Mouse (Mus musculus) limb, embryonic 14.5 days (tissue): Measurements from ENCODE around the gene Rpl22l1. TPM values are rescaled to one million over a fixed set of nuclear protein-coding genes. Genes with fewer than 3 reads are reported as not detected.

Experiments
- ATAC-seq: fragments of 200-750 bp; cut with Nextera tagmentation; 2 replicates; pipeline ENCODE4 v1.8.0; 2017; ENCODE audit warnings: low read depth, moderate number of reproducible peaks, moderate TSS enrichment; ENCODE audit not compliant: low FRiP score
- DNase-seq: peaks from one replicate; pipeline ENCODE4 v3.0.0-alpha.2; 2015; ENCODE audit warnings: low spot score
- H3K27ac ChIP-seq: fragments of 300-500 bp; sonication (generic); replicated peaks from 2 replicates; pipeline ENCODE4 v1.5.1; 2014; ENCODE audit warnings: low read depth, mild to moderate bottlenecking, low read length, moderate library complexity, mixed read lengths
- H3K27me3 ChIP-seq: fragments of 300-500 bp; sonication (generic); 2 replicates; pipeline ENCODE4 v1.6.1; 2014; ENCODE audit warnings: low read length, mixed read lengths; ENCODE audit not compliant: control insufficient read depth, insufficient read depth
- H3K36me3 ChIP-seq: fragments of 300-500 bp; sonication (generic); 2 replicates; pipeline ENCODE4 v1.6.1; 2014; ENCODE audit warnings: mild to moderate bottlenecking, low read length, moderate library complexity, mixed read lengths; ENCODE audit not compliant: control insufficient read depth, insufficient read depth
- H3K4me1 ChIP-seq: fragments of 300-500 bp; sonication (generic); 2 replicates; pipeline ENCODE4 v1.6.1; 2014; ENCODE audit warnings: antibody characterized with exemption, low read length, mixed read lengths; ENCODE audit not compliant: control insufficient read depth, insufficient read depth
- H3K4me2 ChIP-seq: fragments of 300-500 bp; sonication (generic); replicated peaks from 2 replicates; pipeline ENCODE4 v1.6.1; 2014; ENCODE audit warnings: low read depth, mild to moderate bottlenecking, low read length, moderate library complexity; ENCODE audit not compliant: severe bottlenecking
- H3K4me3 ChIP-seq: fragments of 300-500 bp; sonication (generic); replicated peaks from 2 replicates; pipeline ENCODE4 v1.5.1; 2014; ENCODE audit warnings: low read length
- H3K9ac ChIP-seq: fragments of 300-500 bp; sonication (generic); 2 replicates; pipeline ENCODE4 v1.6.1; 2014; ENCODE audit warnings: mild to moderate bottlenecking, low read depth, low read length, moderate library complexity; ENCODE audit not compliant: severe bottlenecking
- H3K9me3 ChIP-seq: fragments of 300-500 bp; sonication (generic); 2 replicates; pipeline ENCODE4 v1.6.1; 2016; ENCODE audit warnings: low read length; ENCODE audit not compliant: control insufficient read depth
- POLR2A ChIP-seq: fragments of 200-500 bp; IDR thresholded peaks from 2 replicates; pipeline ENCODE4 v1.8.0; 2012; ENCODE audit warnings: inconsistent platforms, mild to moderate bottlenecking, moderate library complexity, borderline replicate concordance; ENCODE audit not compliant: insufficient read depth, insufficient read length; ENCODE audit errors: extremely low read depth
- WGBS: fragments of 180-500 bp; shearing (Covaris S2); extraction: QIAGEN DNeasy Blood & Tissue Kit; methylation state at CpG from one replicate; pipeline ENCODE4 v1.1.7; 2014; 5-methylcytosine and 5-hydroxymethylcytosine counted together
- polyA plus RNA-seq, 2 experiments: library from polyadenylated mRNA; depleted of rRNA in 1 of 2; stranded (reverse) in 1 of 2; unstranded in 1 of 2; fragments of >200 nt; fragmentation: Nextera tagmentation in 1 of 2; extraction: Ambion mirVana in 1 of 2; gene quantifications; 2 replicates each; pipeline versions ENCODE4 v1.2.1 to v1.2.3; 2012 to 2014

Gene Rpl22l1
- polyA plus RNA-seq, 2 experiments: 322 to 519 TPM

- Histone ChIP-seq H3K4me2 (peak overlapping the region; percentile 96), H3K4me3 (peak overlapping the region; percentile 81), H3K9me3 (no peaks in the 10 kb centered on the region), H3K9ac (peak overlapping the region; percentile 77), H3K36me3 (no peaks in the 10 kb centered on the region; the same call in 1 of the 2 replicates), H3K27ac (no peak overlapping the region), H3K27me3 (no peaks in the 10 kb centered on the region), H3K4me1 (peaks cover 6% of the 10 kb centered on the region; the same call in 1 of the 2 replicates)
- peak; percentile 71; the same call in 1 of the 2 replicates for ATAC-seq
- WGBS: under 1% methylated on average over 31 of the region's 41 CpGs
- DNase-seq: no peak
- no peak for TF ChIP-seq POLR2A
Measured at GRCm38 (mm10) chr3:28781422-28781821, 23.8 kb upstream of the Rpl22l1 start.

GRCm38 (mm10) chr3:28781848-28782247 is 23.4 kb upstream of the Rpl22l1 start:
- WGBS: 18% methylated on average over 14 of the region's 14 CpGs

GRCm38 (mm10) chr3:28784176-28784575 is 21.1 kb upstream of the Rpl22l1 start:
- WGBS: 88% methylated on average over 2 of the region's 2 CpGs

More at GRCm38 (mm10) chr3:28781848-28782247, 23.4 kb upstream of the Rpl22l1 start:
- H3K9ac ChIP-seq: peak overlapping the region; percentile 77
- TF ChIP-seq POLR2A: no peak
- no peak for ATAC-seq
- H3K9me3 ChIP-seq: no peaks in the 10 kb centered on the region
- no peak overlapping the region for H3K27ac ChIP-seq
- no peaks in the 10 kb centered on the region; the same call in 1 of the 2 replicates for H3K36me3 ChIP-seq
- peak overlapping the region; percentile 96 for H3K4me2 ChIP-seq
- no peak for DNase-seq
- peak overlapping the region; percentile 81 for H3K4me3 ChIP-seq
- H3K27me3 ChIP-seq: no peaks in the 10 kb centered on the region
- peaks cover 6% of the 10 kb centered on the region; the same call in 1 of the 2 replicates for H3K4me1 ChIP-seq

GRCm38 (mm10) chr3:28794835-28795234 is 10.4 kb upstream of the Rpl22l1 start:
- Histone ChIP-seq H3K27ac (no peak overlapping the region), H3K4me3 (no peak overlapping the region), H3K9ac (no peak overlapping the region), H3K36me3 (no peaks in the 10 kb centered on the region), H3K9me3 (no peaks in the 10 kb centered on the region), H3K4me1 (no peaks in the 10 kb centered on the region), H3K4me2 (no peak overlapping the region), H3K27me3 (no peaks in the 10 kb centered on the region)
- WGBS: 83% methylated on average over 7 of the region's 7 CpGs
- no peak for TF ChIP-seq POLR2A
- DNase-seq: no peak
- ATAC-seq: no peak

More at GRCm38 (mm10) chr3:28784176-28784575, 21.1 kb upstream of the Rpl22l1 start:
- H3K36me3 ChIP-seq: no peaks in the 10 kb centered on the region; the same call in 1 of the 2 replicates
- no peak overlapping the region for H3K4me2 ChIP-seq
- no peaks in the 10 kb centered on the region for H3K9me3 ChIP-seq
- no peak overlapping the region for H3K9ac ChIP-seq
- H3K4me3 ChIP-seq: no peak overlapping the region
- peaks cover 6% of the 10 kb centered on the region; the same call in 1 of the 2 replicates for H3K4me1 ChIP-seq
- no peak for DNase-seq
- no peak for TF ChIP-seq POLR2A
- no peak overlapping the region for H3K27ac ChIP-seq
- no peaks in the 10 kb centered on the region for H3K27me3 ChIP-seq
- ATAC-seq: no peak

- H3K36me3 ChIP-seq: peaks cover 16% of the 10 kb centered on the region
- H3K9me3 ChIP-seq: no peaks in the 10 kb centered on the region
- DNase-seq (no peak), ATAC-seq (no peak)
- no peak for TF ChIP-seq POLR2A
- H3K4me2 ChIP-seq: no peak overlapping the region
- no peak overlapping the region for H3K27ac ChIP-seq
- H3K27me3 ChIP-seq: no peaks in the 10 kb centered on the region
- H3K4me1 ChIP-seq: peaks cover 11% of the 10 kb centered on the region
- 91% methylated on average over 4 of the region's 4 CpGs for WGBS
- H3K4me3 ChIP-seq: no peak overlapping the region
- H3K9ac ChIP-seq: no peak overlapping the region
Measured at GRCm38 (mm10) chr3:28808039-28808643, 2.9 kb downstream of the Rpl22l1 start.
